Mouse (Mus musculus) embryonic stem cell, embryonic (primary cell): ENCODE measurements at regions not wholly inside any gene's neighbourhood (a gene's known extent, or its start where the extent isn't known, plus 50 kb on each side); places are given as distances from the start of the nearest gene placed in this dataset.

ENCODE experiments used
- CTCF ChIA-PET, 4 experiments: fragments of 300-600 bp in 2 of 4; fragments of 350-600 bp in 2 of 4; sonication (Branson Sonifier 250); formaldehyde crosslinking; loops; one replicate each; lab custom pipeline; 2022; ENCODE audit warnings: inconsistent platforms in 2 of 4; lab: Charles Lee
- POLR2A ChIA-PET, 4 experiments: fragments of 300-600 bp in 2 of 4; fragments of 350-600 bp in 2 of 4; sonication (Branson Sonifier 250); formaldehyde crosslinking; loops; one replicate each; lab custom pipeline; 2022; ENCODE audit warnings: antibody characterized with exemption in 4 of 4, inconsistent platforms in 1 of 4; lab: Charles Lee

GRCm38 (mm10) chr10:12019159-12019779, 676.1 kb downstream of the Epm2a start:
- CTCF ChIA-PET = no interaction called here
- POLR2A ChIA-PET = interaction anchor here in 1 of 4 experiments (0.5 to 0.7 kb wide), 3 partner anchors 86 to 905 kb away, joined by 3 to 5 read pairs (median 4); no protein-coding TSS in a partner anchor

- POLR2A ChIA-PET = no interaction called here
- CTCF ChIA-PET = interaction anchor here in 1 of 4 experiments (0.7 kb wide), 1 partner anchor 16 kb away, joined by 7 read pairs; no protein-coding TSS in a partner anchor
These were observed 677.4 kb downstream of the Epm2a start for GRCm38 (mm10) chr10:12020576-12020975.

GRCm38 (mm10) chr10:12035159-12035558, 692.0 kb downstream of the Epm2a start:
- ChIA-PET POLR2A (no interaction called here), CTCF (interaction anchor here in 1 of 4 experiments (0.9 kb wide), 1 partner anchor 585 kb away, joined by 3 read pairs; no protein-coding TSS in a partner anchor)

DNA sequence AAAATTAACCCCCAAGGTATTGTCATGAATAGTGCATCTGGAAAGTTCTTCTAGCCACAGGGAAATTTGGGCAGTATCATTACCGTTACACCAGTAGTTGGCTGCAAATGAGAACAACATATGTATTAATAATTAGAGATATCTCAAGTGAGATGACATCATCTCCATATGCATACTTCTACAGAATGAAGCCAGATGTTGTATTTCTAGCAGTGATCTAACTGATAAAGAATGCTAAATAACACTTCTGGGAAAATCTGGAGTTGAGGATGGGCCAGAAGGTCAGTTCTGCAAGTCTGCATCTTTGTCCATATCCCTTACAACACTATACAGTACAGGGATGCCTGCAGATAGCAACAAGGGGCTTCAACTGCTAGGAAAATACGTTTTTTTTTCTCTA, 702.7 kb downstream of the Epm2a start:
- ChIA-PET CTCF (no interaction called here), POLR2A (no interaction called here)

DNA sequence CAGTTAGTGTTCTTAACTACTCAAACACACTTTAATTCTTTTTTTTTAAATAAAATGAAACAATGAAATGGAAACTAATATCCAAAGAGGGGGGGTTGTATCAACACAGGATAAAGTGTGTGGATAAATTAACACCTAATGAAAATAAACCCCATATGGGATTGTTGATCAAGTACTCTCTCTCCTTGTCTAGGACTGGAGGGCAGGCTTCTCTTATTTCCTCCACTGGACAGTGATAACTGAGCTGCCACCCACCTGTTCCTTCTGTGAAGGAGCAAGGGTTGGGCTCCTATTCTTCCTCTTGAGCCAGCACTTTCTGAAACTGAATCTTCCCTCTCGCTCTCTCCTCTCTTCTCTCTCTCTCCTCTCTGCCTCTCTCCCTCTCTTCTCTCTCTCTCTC, 716.5 kb downstream of the Epm2a start:
- ChIA-PET CTCF (no interaction called here), POLR2A (no interaction called here)

DNA sequence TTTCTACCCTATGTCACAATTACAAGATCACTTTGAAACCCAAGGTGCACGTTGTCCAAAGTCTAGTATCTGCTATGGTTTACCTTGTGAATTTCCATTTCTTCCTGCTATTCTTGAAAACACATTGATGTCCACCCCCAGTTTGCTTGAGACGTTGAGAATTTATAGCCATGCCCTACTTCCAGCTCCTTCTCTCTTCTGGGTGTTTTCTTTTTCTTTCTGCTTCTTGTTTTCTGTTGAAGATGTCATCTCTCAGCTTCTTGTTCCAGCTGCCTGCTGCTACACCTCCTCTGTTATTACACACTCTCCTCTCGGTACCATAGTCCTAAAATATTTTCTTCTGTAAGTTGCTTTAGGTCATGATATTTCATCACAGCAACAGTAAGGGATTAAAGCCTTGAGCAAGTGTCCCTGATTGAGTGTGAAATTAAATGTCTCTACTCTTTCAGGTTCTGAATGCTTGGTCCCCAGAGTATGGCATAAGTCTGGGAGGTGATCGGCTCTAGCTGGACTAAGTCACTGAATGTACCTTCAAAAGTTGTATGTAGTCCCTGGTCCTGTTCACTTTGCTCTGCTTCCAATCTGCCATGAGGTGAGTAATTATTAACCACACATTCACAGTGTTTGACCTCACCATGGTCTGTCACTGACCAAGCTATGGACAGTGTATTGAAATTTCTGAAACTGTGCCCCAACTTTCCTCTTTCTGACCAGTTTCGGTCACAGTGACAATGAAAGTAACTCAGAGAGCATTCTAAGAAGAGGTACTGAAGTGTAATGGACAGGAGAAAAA, 718.1 kb downstream of the Epm2a start:
- ChIA-PET CTCF (interaction anchor here in 2 of 4 experiments (0.5 to 0.7 kb wide), 2 partner anchors 551 to 1945 kb away, joined by 3 to 4 read pairs; no protein-coding TSS in a partner anchor), POLR2A (interaction anchor here in 1 of 4 experiments (0.7 to 0.9 kb wide), 2 partner anchors 391 to 560 kb away, joined by 3 to 5 read pairs; no protein-coding TSS in a partner anchor)

- CTCF ChIA-PET = no interaction called here
- POLR2A ChIA-PET = interaction anchor here in 1 of 4 experiments (0.9 kb wide), 1 partner anchor 559 kb away, joined by 5 read pairs; no protein-coding TSS in a partner anchor
These were observed 719.1 kb downstream of the Epm2a start for GRCm38 (mm10) chr10:12062302-12062701.

- CTCF ChIA-PET = interaction anchor here in 1 of 4 experiments (0.6 kb wide), 1 partner anchor 16 kb away, joined by 3 read pairs; no protein-coding TSS in a partner anchor
- POLR2A ChIA-PET = interaction anchor here in 1 of 4 experiments (0.6 kb wide), 1 partner anchor 1778 kb away, joined by 3 read pairs; no protein-coding TSS in a partner anchor
These were observed 740.8 kb downstream of the Epm2a start for GRCm38 (mm10) chr10:12083961-12084360.

GRCm38 (mm10) chr10:12092521-12092920, 749.3 kb downstream of the Epm2a start:
- CTCF ChIA-PET = no interaction called here
- POLR2A ChIA-PET = interaction anchor here in 2 of 4 experiments (0.7 kb wide), 2 partner anchors 11 to 1035 kb away, joined by 3 read pairs; no protein-coding TSS in a partner anchor

DNA sequence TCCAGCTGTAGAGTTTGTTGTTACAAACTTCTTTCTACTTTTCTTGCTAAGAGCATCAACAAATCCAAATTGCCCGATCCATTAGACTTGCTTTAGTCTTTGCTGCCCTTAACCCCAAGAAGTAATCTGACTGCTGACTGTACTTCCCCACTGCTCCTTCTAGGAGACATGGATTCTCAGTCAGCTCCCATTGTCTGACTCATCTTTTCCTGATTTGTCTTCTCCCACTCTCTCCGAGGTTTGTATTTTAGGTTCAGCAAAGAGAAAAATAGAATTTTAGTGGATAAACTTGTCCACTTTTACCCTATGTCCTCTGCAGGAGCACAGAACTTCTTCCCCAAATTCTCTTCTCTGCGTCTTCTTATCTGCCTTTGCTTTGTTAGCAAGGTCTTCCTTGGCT, 753.5 kb downstream of the Epm2a start:
- POLR2A ChIA-PET = no interaction called here
- CTCF ChIA-PET = no interaction called here

DNA sequence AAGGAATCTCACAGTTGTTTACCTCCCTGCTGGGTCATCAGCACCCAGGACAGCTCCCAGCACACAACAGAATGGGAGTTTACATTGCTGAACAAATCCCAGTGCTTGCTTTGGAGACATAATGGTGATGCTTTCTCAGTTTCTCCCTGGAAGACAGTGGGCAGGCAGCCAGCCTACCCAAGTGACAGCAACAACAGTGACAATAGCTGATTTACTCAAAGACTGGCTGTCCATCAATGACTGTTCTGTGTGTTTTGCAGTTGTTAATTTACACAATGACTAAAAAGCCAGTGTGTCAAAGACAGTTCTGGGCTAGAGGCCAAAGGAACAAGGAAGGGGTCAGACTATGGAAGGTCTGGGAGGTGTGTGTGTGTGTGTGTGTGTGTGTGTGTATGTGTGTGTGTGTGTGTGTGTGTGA, 762.2 kb downstream of the Utrn start:
- CTCF ChIA-PET = no interaction called here
- POLR2A ChIA-PET = no interaction called here

DNA sequence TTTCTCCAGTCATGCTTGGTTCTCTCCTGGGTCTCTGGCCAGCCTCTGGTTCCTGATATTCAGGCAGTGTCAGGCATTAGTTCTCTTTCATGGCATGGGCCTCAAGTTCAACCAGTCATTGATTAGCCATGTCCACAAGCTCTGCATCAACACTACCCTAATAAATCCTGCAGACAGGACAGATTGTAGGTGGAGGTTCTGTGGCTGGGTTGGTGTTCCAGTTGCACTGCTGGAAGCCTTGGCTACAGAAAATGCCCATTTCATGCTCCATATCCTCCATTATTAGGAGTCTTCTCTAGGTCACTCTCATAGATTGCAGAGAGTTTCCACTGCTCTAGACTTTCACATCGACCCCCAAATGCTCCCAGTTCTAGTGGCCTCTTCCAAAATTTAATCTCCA, 757.4 kb downstream of the Utrn start:
- CTCF ChIA-PET = no interaction called here
- POLR2A ChIA-PET = no interaction called here

DNA sequence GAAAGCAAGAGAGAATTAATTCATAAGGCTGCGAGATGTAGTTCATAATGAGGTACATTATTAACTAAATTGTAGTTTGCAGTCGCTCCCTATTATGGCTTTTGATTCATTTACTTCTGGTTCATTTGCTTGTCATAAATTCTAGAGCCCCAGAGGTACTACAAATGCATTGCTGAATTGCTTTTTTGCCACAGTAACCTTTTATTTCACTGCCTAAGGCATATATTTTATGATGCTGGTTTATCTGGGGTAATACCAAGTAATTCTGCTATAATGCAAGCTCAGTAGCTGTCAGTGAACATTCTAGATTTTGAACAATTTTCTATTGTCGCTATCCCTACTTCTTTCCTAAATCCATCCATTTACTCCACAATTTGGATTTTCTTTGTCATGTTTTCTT, 753.4 kb downstream of the Utrn start:
- CTCF ChIA-PET = no interaction called here
- POLR2A ChIA-PET = no interaction called here

- ChIA-PET CTCF (interaction anchor here in 1 of 4 experiments (0.6 kb wide), 1 partner anchor 496 kb away, joined by 3 read pairs; no protein-coding TSS in a partner anchor), POLR2A (no interaction called here)
These were observed 752.4 kb downstream of the Utrn start for GRCm38 (mm10) chr10:12116662-12117303.

DNA sequence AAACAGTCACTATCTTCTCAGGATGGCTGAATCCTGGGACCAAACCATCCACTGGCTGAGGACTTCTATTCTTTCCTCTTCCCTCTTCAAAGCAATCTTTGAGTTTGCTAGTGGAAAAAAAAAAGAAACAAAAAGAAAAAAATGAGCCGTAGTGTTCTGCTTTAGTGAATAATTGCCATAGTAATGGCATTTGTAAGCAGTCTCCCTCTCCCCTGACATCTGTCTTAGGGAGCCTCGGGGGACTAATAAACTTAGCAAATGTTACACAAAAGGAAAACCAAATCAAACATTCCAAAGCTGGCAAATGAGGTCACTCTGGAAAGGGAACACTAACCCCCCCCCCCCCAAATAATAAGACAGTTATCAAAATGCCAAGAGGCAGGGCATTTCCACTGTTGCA, 744.9 kb downstream of the Utrn start:
- ChIA-PET CTCF (no interaction called here), POLR2A (interaction anchor here in 1 of 4 experiments (0.5 kb wide), 1 partner anchor 13 kb away, joined by 4 read pairs; no protein-coding TSS in a partner anchor)

- ChIA-PET CTCF (no interaction called here), POLR2A (no interaction called here)
These were observed 739.7 kb downstream of the Utrn start for GRCm38 (mm10) chr10:12129486-12129885.

- CTCF ChIA-PET = no interaction called here
- POLR2A ChIA-PET = no interaction called here
These were observed 724.5 kb downstream of the Utrn start for GRCm38 (mm10) chr10:12144691-12145090.

- CTCF ChIA-PET = no interaction called here
- POLR2A ChIA-PET = no interaction called here
These were observed 722.1 kb downstream of the Utrn start for GRCm38 (mm10) chr10:12146942-12147537.

GRCm38 (mm10) chr10:12170243-12170642, 698.9 kb downstream of the Utrn start:
- ChIA-PET CTCF (no interaction called here), POLR2A (no interaction called here)
